Mouse (Mus musculus) cerebellum, adult 11 months (tissue): ENCODE measurements around the gene Olfr1158.
"Not testable (repeated sequence)": the region's sequence is repeated elsewhere in the genome, so short reads cannot be mapped to it uniquely, and the experiment has no call there.

Experiments
- DNase-seq: peaks from one replicate; pipeline ENCODE4 v3.0.0; 2022

Gene Olfr1158

DNA sequence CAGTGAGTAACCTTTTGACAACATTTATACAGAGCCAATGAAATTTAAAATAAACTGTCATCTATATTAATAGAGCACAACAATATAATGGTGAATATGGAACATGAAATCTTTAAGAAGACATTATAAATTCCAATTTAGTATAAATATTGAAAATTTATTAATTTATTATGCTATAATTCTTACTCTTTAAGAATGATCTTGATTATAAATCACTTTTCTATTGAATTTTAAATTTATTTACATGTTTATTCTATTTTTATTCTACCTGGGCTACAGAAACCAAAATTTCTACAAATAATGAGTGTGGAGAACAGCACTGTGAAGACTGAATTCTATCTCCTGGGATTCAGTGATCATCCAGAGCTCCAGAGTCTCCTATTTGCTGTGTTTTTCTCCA lies at the start of gene Olfr1158:
Olfr1158 (plus strand) TSS at position 301 of the 400 bp plus-strand sequence.
- no peak for DNase-seq

DNA sequence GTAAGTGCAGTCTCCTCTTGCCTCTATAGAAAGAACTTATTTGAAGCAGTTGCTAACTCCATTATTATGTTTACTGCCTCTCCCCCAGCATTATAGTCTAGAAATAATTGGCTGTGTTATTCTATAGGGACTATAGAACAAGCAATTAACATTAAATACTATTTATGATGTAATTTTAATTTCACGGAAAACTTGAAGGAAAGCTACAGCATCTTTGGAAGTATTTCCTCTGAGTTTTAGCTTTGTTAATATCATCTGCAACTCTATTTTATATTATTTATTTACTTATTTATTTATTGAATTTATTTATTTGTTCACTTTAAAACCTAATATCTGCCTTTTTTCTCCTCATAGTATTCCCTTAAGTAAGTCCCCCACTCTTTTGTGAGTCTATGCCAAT lies 44.9 kb upstream of the Olfr1158 start, which contains the start of gene Olfr1155:
Olfr1155 (minus strand) TSS at position 101 of the 400 bp plus-strand sequence.
- no peak for DNase-seq

DNA sequence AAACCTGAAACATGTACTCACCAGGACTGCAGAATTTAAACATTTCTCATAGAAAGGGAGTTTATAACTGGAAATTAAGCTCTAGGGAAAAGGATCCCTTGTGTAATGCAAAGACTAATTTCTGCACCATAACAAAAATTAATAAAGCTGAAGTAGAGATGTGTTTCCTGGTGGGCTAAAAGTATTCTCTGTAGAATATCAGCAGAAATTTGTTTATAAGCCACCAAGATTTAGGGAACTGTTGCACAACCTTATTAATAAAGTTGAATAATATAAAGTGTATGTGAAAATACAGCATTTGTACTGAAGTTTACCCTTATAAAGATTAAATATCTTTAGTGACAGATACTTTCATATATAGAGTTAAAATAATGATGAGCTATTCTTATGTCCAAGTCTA lies 36.9 kb upstream of the Olfr1158 start, which contains the start of gene Olfr1156:
Olfr1156 (minus strand) TSS at position 101 of the 400 bp plus-strand sequence.
- DNase-seq, result no peak

DNA sequence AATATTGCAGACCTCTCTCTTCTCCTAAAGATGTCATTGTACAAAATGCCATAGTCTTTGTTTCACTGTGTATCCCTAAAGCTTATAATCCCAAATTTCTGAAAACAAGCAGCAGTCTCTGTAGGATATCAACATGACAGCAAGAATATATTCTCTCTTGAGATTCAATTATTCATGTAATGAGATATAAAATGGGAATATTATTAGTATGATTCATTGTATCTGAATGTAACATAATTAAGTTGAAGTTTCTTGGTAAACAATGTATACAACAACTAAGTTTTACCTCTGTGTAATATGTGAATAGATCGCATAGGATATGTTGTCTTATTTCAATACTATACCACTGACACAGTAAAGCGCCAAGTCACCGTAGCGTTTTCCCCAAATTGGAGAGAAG lies 21.7 kb upstream of the Olfr1158 start, which contains the start of gene Olfr1157:
Olfr1157 (minus strand) TSS at position 101 of the 400 bp plus-strand sequence.
- DNase-seq, result no peak

DNA sequence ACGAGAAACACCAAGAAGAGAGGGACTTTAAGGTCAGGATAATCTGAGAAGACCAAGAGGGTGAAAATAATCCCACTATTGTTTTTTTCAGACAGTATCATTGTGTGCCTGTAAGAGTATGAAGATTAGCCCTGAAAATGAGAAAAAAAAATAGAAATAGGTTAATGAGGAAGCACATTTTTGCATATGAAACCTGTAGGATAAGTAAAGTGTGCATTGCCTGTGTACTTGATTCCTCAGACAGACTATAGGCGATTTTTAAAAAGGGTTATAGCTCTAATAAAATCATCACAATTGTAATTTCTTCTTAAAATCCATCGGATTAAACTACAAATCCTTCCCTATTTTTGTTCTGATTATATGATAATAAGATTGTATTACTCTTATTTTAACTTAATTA lies 15.3 kb upstream of the Olfr1158 start, which contains the start of gene Olfr74:
Olfr74 (minus strand) TSS at position 101 of the 400 bp plus-strand sequence.
- no peak for DNase-seq

DNA sequence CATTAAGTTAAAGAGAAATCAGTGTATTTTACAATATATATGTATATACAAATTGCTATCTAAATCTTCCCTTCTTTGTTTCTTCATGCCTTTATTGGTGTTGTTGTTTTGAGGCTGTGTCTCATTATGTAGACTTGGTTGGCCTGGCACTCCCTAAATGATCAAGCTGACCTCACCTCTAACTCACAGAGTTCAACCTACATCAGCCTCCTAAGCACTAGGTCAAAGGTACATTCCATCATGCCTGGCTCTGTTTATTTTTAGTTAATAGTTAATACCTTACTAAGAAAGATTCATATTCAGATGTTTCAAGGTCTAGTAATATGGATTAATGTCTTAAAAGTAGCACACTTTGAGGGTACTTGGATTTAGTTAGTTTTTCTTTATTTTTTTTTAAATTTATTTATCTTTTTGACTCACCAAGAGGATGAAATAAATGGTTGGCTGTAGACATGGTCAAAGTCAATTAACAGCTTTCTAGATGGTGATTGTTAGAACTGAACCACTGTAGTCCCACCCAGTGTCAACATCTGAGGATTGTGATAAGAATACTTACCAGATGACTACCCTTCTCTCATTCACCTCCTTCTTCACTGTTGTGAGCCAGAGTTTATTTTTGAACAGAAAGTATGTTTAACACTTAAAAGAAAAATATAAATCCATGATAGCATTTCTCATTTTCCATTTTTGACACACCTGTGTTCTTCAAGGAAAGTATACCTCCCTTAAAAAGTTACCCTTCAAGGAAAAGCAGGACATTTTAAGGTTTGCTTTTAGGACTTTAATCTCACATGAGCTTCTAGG lies 17.8 kb downstream of the Olfr1158 start, which contains the start of gene Olfr1160:
Olfr1160 (minus strand) TSS at position 754 of the 804 bp plus-strand sequence.
- DNase-seq, result no peak

DNA sequence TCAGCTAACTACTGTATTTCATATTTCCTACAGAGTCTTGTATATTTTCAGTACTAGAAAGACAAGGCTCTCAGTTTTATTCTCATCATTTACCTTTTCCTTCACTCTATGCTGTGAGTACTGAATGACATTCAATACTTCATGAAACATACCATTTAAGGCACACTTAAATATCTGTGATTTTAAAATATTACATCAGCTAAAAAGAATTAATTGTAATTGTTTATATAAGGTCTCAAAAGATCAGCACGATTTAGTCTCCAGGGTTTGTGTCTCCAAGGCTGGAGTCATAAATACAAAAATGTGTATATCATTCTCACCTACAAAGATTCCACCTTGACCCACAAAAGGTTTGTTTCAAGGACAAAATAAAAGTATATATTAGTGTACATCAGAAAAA lies 32.6 kb downstream of the Olfr1158 start, which contains the start of gene Olfr1161:
Olfr1161 (plus strand) TSS at position 301 of the 400 bp plus-strand sequence.
- not testable (repeated sequence) for DNase-seq

DNA sequence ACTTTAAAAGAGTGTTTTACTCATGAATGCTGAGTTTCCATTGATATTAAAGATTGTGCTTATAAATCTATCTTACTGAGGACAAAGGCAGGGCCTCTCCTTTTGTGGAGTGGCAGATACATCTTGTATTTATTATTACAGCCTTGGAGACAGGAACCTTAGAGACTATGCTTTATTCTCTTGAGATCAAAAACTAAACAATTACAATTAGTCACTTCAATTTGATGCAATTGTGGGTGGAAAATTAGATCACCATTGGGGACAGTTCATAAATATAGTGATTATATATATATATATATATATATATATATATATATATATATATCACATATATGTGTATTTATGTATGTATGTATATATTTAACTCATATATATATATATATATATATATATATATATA lies 47.7 kb downstream of the Olfr1158 start, which contains the start of gene Olfr73:
Olfr73 (minus strand) TSS at position 101 of the 400 bp plus-strand sequence.
- DNase-seq, result no peak
